Mouse (Mus musculus) MEL (cell line): ENCODE results near the gene Med25. TPM values are rescaled to one million over a fixed set of nuclear protein-coding genes. Genes with fewer than 3 reads are reported as not detected.

ENCODE experiments used
- DNase-seq: peaks from one replicate; pipeline ENCODE4 v3.0.0; 2011; ENCODE audit warnings: low read depth, low spot score
- H3K27ac ChIP-seq: 2 replicates; pipeline ENCODE4 v1.5.1; 2012; ENCODE audit warnings: low read depth, mild to moderate bottlenecking, control low read depth, low read length, moderate library complexity; ENCODE audit not compliant: control insufficient read depth
- H3K27me3 ChIP-seq, 2 experiments: fragments of 150-350 bp in 1 of 2; sonication (generic) in 1 of 2; 2 replicates each; pipeline ENCODE4 v1.6.1; 2012; ENCODE audit warnings: low read length in 2 of 2, mild to moderate bottlenecking in 2 of 2, improper control_type of control experiment in 1 of 2, moderate library complexity in 1 of 2; ENCODE audit not compliant: insufficient read depth in 2 of 2, control insufficient read depth in 1 of 2
- H3K36me3 ChIP-seq, 2 experiments: 2 replicates each; pipeline ENCODE4 v1.6.1; 2012 to 2014; ENCODE audit warnings: low read length in 2 of 2, improper control_type of control experiment in 1 of 2, inconsistent platforms in 1 of 2, mild to moderate bottlenecking in 1 of 2; ENCODE audit not compliant: insufficient read depth in 2 of 2, control insufficient read depth in 1 of 2
- H3K4me1 ChIP-seq, 2 experiments: fragments of 150-350 bp in 1 of 2; sonication (generic) in 1 of 2; 2 replicates each; pipeline ENCODE4 v1.6.1; 2012; ENCODE audit warnings: low read length in 2 of 2, improper control_type of control experiment in 1 of 2, mild to moderate bottlenecking in 1 of 2; ENCODE audit not compliant: insufficient read depth in 2 of 2, control insufficient read depth in 1 of 2
- H3K4me3 ChIP-seq, 2 experiments: fragments of 150-350 bp in 1 of 2; sonication (generic) in 1 of 2; 2 replicates each; pipeline ENCODE4 v1.5.1; 2012; ENCODE audit warnings: low read depth in 2 of 2, low read length in 2 of 2, mild to moderate bottlenecking in 2 of 2, moderate library complexity in 2 of 2, control low read depth in 1 of 2, improper control_type of control experiment in 1 of 2; ENCODE audit not compliant: control insufficient read depth in 1 of 2, insufficient read depth in 1 of 2
- H3K79me2 ChIP-seq: 2 replicates; pipeline ENCODE4 v1.6.1; 2012; ENCODE audit warnings: mild to moderate bottlenecking, low read length, moderate library complexity; ENCODE audit not compliant: control insufficient read depth, poor library complexity, insufficient read depth
- H3K9ac ChIP-seq: 2 replicates; pipeline ENCODE4 v1.6.1; 2012; ENCODE audit warnings: low read depth, mild to moderate bottlenecking, control low read depth, low read length, moderate library complexity; ENCODE audit not compliant: control insufficient read depth, poor library complexity, severe bottlenecking
- H3K9me3 ChIP-seq: fragments of 150-350 bp; sonication (generic); replicated peaks from 2 replicates; pipeline ENCODE4 v1.6.1; 2012; ENCODE audit warnings: mild to moderate bottlenecking, low read length, improper control_type of control experiment, moderate library complexity; ENCODE audit not compliant: insufficient read depth
- BHLHE40 ChIP-seq: IDR thresholded peaks from 2 replicates; pipeline ENCODE4 v1.6.1; 2012; ENCODE audit warnings: low read depth, mild to moderate bottlenecking, inconsistent platforms, low read length, improper control_type of control experiment, borderline replicate concordance
- CHD1 ChIP-seq: IDR thresholded peaks from 2 replicates; pipeline ENCODE4 v1.6.1; 2012; ENCODE audit warnings: low read depth, mild to moderate bottlenecking, inconsistent platforms, low read length, improper control_type of control experiment
- CTCF ChIP-seq, 3 experiments: IDR thresholded peaks in 2 of 3; conservative IDR thresholded peaks in 1 of 3; 2 replicates each; pipeline ENCODE4 v1.5.1; 2011 to 2012; ENCODE audit warnings: low read length in 3 of 3, low read depth in 2 of 3, mild to moderate bottlenecking in 2 of 3, improper control_type of control experiment in 1 of 3, inconsistent platforms in 1 of 3, mixed read lengths in 1 of 3, moderate library complexity in 1 of 3; ENCODE audit not compliant: control insufficient read depth in 1 of 3, insufficient read depth in 1 of 3, poor library complexity in 1 of 3, severe bottlenecking in 1 of 3
- E2F4 ChIP-seq: IDR thresholded peaks from 2 replicates; pipeline ENCODE4 v1.6.1; 2011; ENCODE audit warnings: low read depth, low read length, improper control_type of control experiment, borderline replicate concordance
- ELF1 ChIP-seq: IDR thresholded peaks from 2 replicates; pipeline ENCODE4 v1.6.1; 2014; ENCODE audit warnings: low read depth, mild to moderate bottlenecking, inconsistent platforms, low read length, improper control_type of control experiment, moderate library complexity
- EP300 ChIP-seq, 2 experiments: IDR thresholded peaks; 2 replicates each; pipeline ENCODE4 v1.6.1; 2011; ENCODE audit warnings: improper control_type of control experiment in 2 of 2, low read length in 2 of 2, low read depth in 1 of 2, mild to moderate bottlenecking in 1 of 2
- GABPA ChIP-seq: IDR thresholded peaks from 2 replicates; pipeline ENCODE4 v1.6.1; 2012; ENCODE audit warnings: low read depth, mild to moderate bottlenecking, inconsistent platforms, low read length, improper control_type of control experiment, moderate library complexity
- GATA1 ChIP-seq: IDR thresholded peaks from 2 replicates; pipeline ENCODE4 v1.6.1; 2011; ENCODE audit warnings: low read depth, low read length, improper control_type of control experiment
- HCFC1 ChIP-seq: IDR thresholded peaks from 2 replicates; pipeline ENCODE4 v1.6.1; 2012; ENCODE audit warnings: low read depth, mild to moderate bottlenecking, inconsistent platforms, low read length, improper control_type of control experiment, moderate library complexity
- KAT2A ChIP-seq: conservative IDR thresholded peaks from 2 replicates; pipeline ENCODE4 v1.6.1; 2012; ENCODE audit warnings: low read depth, low read length, improper control_type of control experiment, inconsistent platforms
- MAFK ChIP-seq: IDR thresholded peaks from 2 replicates; pipeline ENCODE4 v1.6.1; 2011; ENCODE audit warnings: low read depth, mild to moderate bottlenecking, low read length, improper control_type of control experiment, borderline replicate concordance
- MAX ChIP-seq: IDR thresholded peaks from 2 replicates; pipeline ENCODE4 v1.6.1; 2011; ENCODE audit warnings: low read length, improper control_type of control experiment
- MAZ ChIP-seq: IDR thresholded peaks from 2 replicates; pipeline ENCODE4 v1.6.1; 2012; ENCODE audit warnings: low read depth, mild to moderate bottlenecking, inconsistent platforms, low read length, improper control_type of control experiment
- MEF2A ChIP-seq: IDR thresholded peaks from 2 replicates; pipeline ENCODE4 v1.6.1; 2014; ENCODE audit warnings: low read depth, mild to moderate bottlenecking, inconsistent platforms, low read length, improper control_type of control experiment; ENCODE audit not compliant: poor library complexity, insufficient replicate concordance, severe bottlenecking; ENCODE audit errors: extremely low read depth
- MXI1 ChIP-seq: IDR thresholded peaks from 2 replicates; pipeline ENCODE4 v1.6.1; 2011; ENCODE audit warnings: mild to moderate bottlenecking, low read depth, low read length, improper control_type of control experiment
- MYB ChIP-seq: IDR thresholded peaks from 2 replicates; pipeline ENCODE4 v1.6.1; 2011; ENCODE audit warnings: mild to moderate bottlenecking, low read depth, low read length, improper control_type of control experiment
- MYC ChIP-seq: IDR thresholded peaks from 2 replicates; pipeline ENCODE4 v1.6.1; 2011; ENCODE audit warnings: low read depth, mild to moderate bottlenecking, low read length, improper control_type of control experiment, moderate library complexity
- NELFE ChIP-seq: IDR thresholded peaks from 2 replicates; pipeline ENCODE4 v1.6.1; 2011; ENCODE audit warnings: low read depth, low read length, improper control_type of control experiment
- NRF1 ChIP-seq: IDR thresholded peaks from 2 replicates; pipeline ENCODE4 v1.6.1; 2014; ENCODE audit warnings: low read depth, mild to moderate bottlenecking, inconsistent platforms, low read length, improper control_type of control experiment, moderate library complexity; ENCODE audit not compliant: poor library complexity, insufficient read depth, severe bottlenecking
- POLR2A ChIP-seq, 2 experiments: IDR thresholded peaks; 2 replicates each; pipeline ENCODE4 v1.6.1; 2011 to 2012; ENCODE audit warnings: low read length in 2 of 2, mild to moderate bottlenecking in 2 of 2, control low read depth in 1 of 2, improper control_type of control experiment in 1 of 2, low read depth in 1 of 2, moderate library complexity in 1 of 2; ENCODE audit not compliant: control insufficient read depth in 1 of 2, insufficient read depth in 1 of 2, poor library complexity in 1 of 2
- POLR2AphosphoS2 ChIP-seq: IDR thresholded peaks from 2 replicates; pipeline ENCODE4 v1.6.1; 2011; ENCODE audit warnings: low read length, improper control_type of control experiment
- POLR2AphosphoS5 ChIP-seq: IDR thresholded peaks from 2 replicates; pipeline ENCODE4 v1.6.1; 2012; ENCODE audit warnings: low read depth, borderline replicate concordance, mild to moderate bottlenecking, inconsistent platforms, low read length, moderate library complexity, mixed read lengths
- RAD21 ChIP-seq: IDR thresholded peaks from 2 replicates; pipeline ENCODE4 v1.6.1; 2011; ENCODE audit warnings: mild to moderate bottlenecking, low read depth, low read length, improper control_type of control experiment
- SIN3A ChIP-seq: IDR thresholded peaks from 2 replicates; pipeline ENCODE4 v1.6.1; 2012; ENCODE audit warnings: low read length, improper control_type of control experiment, inconsistent platforms
- SMC3 ChIP-seq: IDR thresholded peaks from 2 replicates; pipeline ENCODE4 v1.6.1; 2011; ENCODE audit warnings: low read depth, low read length, improper control_type of control experiment
- TAL1 ChIP-seq: IDR thresholded peaks from 2 replicates; pipeline ENCODE4 v1.6.1; 2012; ENCODE audit warnings: mild to moderate bottlenecking, inconsistent platforms, low read length, moderate library complexity, mixed read lengths
- TBP ChIP-seq: IDR thresholded peaks from 2 replicates; pipeline ENCODE4 v1.8.0; 2011; ENCODE audit warnings: low read depth, low read length, improper control_type of control experiment
- TCF12 ChIP-seq: IDR thresholded peaks from 2 replicates; pipeline ENCODE4 v1.6.1; 2014; ENCODE audit warnings: low read depth, mild to moderate bottlenecking, inconsistent platforms, low read length, improper control_type of control experiment, moderate library complexity
- UBTF ChIP-seq: IDR thresholded peaks from 2 replicates; pipeline ENCODE4 v1.6.1; 2012; ENCODE audit warnings: low read depth, mild to moderate bottlenecking, inconsistent platforms, low read length, improper control_type of control experiment, moderate library complexity, borderline replicate concordance; ENCODE audit not compliant: insufficient read depth
- USF1 ChIP-seq: IDR thresholded peaks from 2 replicates; pipeline ENCODE4 v1.6.1; 2014; ENCODE audit warnings: low read depth, mild to moderate bottlenecking, inconsistent platforms, low read length, improper control_type of control experiment, moderate library complexity
- USF2 ChIP-seq, 2 experiments: IDR thresholded peaks; 2 replicates each; pipeline ENCODE4 v1.6.1; 2011 to 2012; ENCODE audit warnings: improper control_type of control experiment in 2 of 2, low read length in 2 of 2, borderline replicate concordance in 1 of 2, inconsistent platforms in 1 of 2, low read depth in 1 of 2, mild to moderate bottlenecking in 1 of 2; ENCODE audit not compliant: insufficient read depth in 1 of 2
- ZC3H11A ChIP-seq: IDR thresholded peaks from 2 replicates; pipeline ENCODE4 v1.6.1; 2012; ENCODE audit warnings: low read depth, mild to moderate bottlenecking, inconsistent platforms, low read length, improper control_type of control experiment
- ZMIZ1 ChIP-seq: IDR thresholded peaks from 2 replicates; pipeline ENCODE4 v1.6.1; 2012; ENCODE audit warnings: low read depth, mild to moderate bottlenecking, inconsistent platforms, low read length, improper control_type of control experiment, moderate library complexity
- ZNF384 ChIP-seq: IDR thresholded peaks from 2 replicates; pipeline ENCODE4 v1.6.1; 2012; ENCODE audit warnings: low read depth, mild to moderate bottlenecking, inconsistent platforms, low read length, improper control_type of control experiment
- polyA plus RNA-seq, 2 experiments: library from polyadenylated mRNA; stranded (reverse) in 1 of 2; unstranded in 1 of 2; fragments of >175 nt in 1 of 2; fragments of >200 nt in 1 of 2; gene quantifications; 2 replicates each; pipeline versions ENCODE4 v1.2.1 to v1.2.4; 2012; ENCODE audit warnings: low replicate concordance in 2 of 2, low read depth in 1 of 2; ENCODE audit not compliant: insufficient read length in 2 of 2, insufficient read depth in 1 of 2, missing spikeins in 1 of 2
- total RNA-seq: library from RNA; depleted of rRNA; stranded (reverse); fragments of 300-350 nt; gene quantifications from 2 replicates; pipeline ENCODE4 v1.2.3, GENCODE M21; 2012

Med25 gene
- total and polyA plus RNA-seq, 3 experiments: 53.9 to 118 TPM; not detected in 1

DNA sequence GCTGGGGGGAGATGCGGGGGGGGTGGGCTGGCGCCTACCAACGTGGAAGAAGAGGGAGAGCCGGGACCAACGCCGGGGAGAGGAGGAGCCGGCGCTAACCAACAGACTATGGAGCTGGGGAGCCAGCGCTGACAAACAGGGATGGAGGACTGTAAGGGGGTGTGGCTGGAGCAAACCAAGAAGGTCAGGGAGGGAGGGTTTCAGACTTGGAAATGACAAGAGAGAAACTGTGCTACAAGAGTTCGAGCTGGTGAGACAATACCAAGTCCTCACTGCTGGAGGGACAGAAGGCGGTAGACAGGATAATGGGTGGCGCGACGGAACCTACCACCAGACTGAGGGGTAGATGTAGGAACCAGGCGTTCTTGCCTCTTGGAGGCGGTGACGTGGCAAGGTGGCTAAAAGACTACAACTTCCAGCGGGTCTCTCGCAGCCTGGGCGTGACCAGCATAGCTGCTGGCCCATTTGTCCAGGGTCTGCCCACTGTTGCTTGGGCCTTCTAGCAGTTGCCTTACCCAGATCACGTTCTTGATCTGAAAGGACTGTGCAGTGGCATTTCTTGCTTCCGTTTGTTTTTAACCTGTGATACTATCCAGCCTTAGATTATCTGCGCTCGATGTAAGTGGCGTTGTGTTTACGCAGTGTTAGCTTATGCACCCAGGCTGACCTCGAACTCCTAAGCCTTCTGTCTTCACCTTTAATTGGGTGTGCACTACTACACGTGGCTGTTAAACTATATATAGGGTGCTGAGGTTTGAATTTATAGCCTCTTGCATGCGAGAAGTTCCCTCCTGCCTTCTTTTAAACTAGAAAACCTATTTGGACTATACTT, 22.6 kb downstream of the Med25 start, which contains the start of gene Ptov1:
Ptov1 (minus strand) TSS at position 92 of the 832 bp plus-strand sequence.
- H3K9ac ChIP-seq: peak within 1 kb of the TSS; percentile 82
- H3K4me3 ChIP-seq: peak within 1 kb of the TSS; percentile 64 to 71
- peak within 1 kb of the TSS; percentile 67 for H3K27ac ChIP-seq
- DNase-seq: peak; percentile 99
- no peaks in the 10 kb centered on the region for H3K9me3 ChIP-seq
- no peaks in the 10 kb centered on the region for H3K27me3 ChIP-seq
- no peaks in the 10 kb centered on the region for H3K36me3 ChIP-seq
- H3K4me1 ChIP-seq: peaks cover 3 to 4% of the 10 kb centered on the region in 2 experiments; a peak in 3 of 4 replicates
- peaks cover 9% of the 10 kb centered on the region for H3K79me2 ChIP-seq
- TF ChIP-seq USF2 (IDR thresholded peaks at IDR 0.05; ENCODE audit: borderline replicate concordance in 1 of 2, insufficient read depth in 1 of 2, low read depth in 1 of 2, low read length in 2 of 2): no peak
- TF ChIP-seq MAX: peak; percentile 70
- no peak for TF ChIP-seq ZNF384
- no peak for TF ChIP-seq POLR2AphosphoS5
- no peak for TF ChIP-seq ZC3H11A
- TF ChIP-seq MYB: no peak
- peak; percentile 99 for TF ChIP-seq CHD1
- TF ChIP-seq MXI1: peak; percentile 73
- TF ChIP-seq E2F4: peak; percentile 51; the same call in 1 of the 2 replicates
- no peak for TF ChIP-seq EP300 (IDR thresholded peaks at IDR 0.05; ENCODE audit: low read depth in 1 of 2, low read length in 2 of 2)
- TF ChIP-seq SIN3A: peak; percentile 92
- peak; percentile 98 for TF ChIP-seq MAZ
- TF ChIP-seq HCFC1: peak; percentile 90
- TF ChIP-seq RAD21: no peak
- TF ChIP-seq TBP: 0 out of 2 replicates have a peak, but pooled peaks have one; percentile 60
- no peak for TF ChIP-seq MAFK
- peak; percentile 37; the same call in 1 of the 2 replicates for TF ChIP-seq ELF1
- no peak for TF ChIP-seq GATA1
- no peak; the same call in 1 of the 2 replicates for TF ChIP-seq POLR2AphosphoS2
- peak; percentile 51 for TF ChIP-seq TCF12
- no peak; the same call in 1 of the 2 replicates for TF ChIP-seq ZMIZ1
- TF ChIP-seq NELFE: peak; percentile 62; the same call in 1 of the 2 replicates
- peak; percentile 19; the same call in 1 of the 2 replicates for TF ChIP-seq SMC3
- 0 out of 6 replicates have a peak, but pooled peaks of 1 of the 3 experiments have one; percentile 5 for TF ChIP-seq CTCF (IDR thresholded peaks at IDR 0.05 in 2 of 3, conservative IDR thresholded peaks at IDR 0.05 in 1 of 3; ENCODE audit: control insufficient read depth in 1 of 3, insufficient read depth in 1 of 3, low read depth in 2 of 3, low read length in 3 of 3, poor library complexity in 1 of 3, severe bottlenecking in 1 of 3)
- TF ChIP-seq MEF2A: peak; percentile 36; the same call in 1 of the 2 replicates
- TF ChIP-seq GABPA: no peak
- no peak for TF ChIP-seq UBTF
- TF ChIP-seq USF1: no peak; the same call in 1 of the 2 replicates
- peak; percentile 28 for TF ChIP-seq BHLHE40
- peak; percentile 33 to 56; a peak in 1 of 4 replicates for TF ChIP-seq POLR2A (IDR thresholded peaks at IDR 0.05; ENCODE audit: control insufficient read depth in 1 of 2, insufficient read depth in 1 of 2, low read depth in 1 of 2, low read length in 2 of 2, poor library complexity in 1 of 2)
- TF ChIP-seq TAL1: no peak
- TF ChIP-seq NRF1: no peak
- peak; percentile 72; the same call in 1 of the 2 replicates for TF ChIP-seq MYC
- TF ChIP-seq KAT2A: peak; percentile 63; the same call in 1 of the 2 replicates
